Mouse (Mus musculus) cerebellum, adult 2 months (tissue): ENCODE results near the gene Ptpra.

Experiments
- CTCF ChIP-seq: fragments of 200-500 bp; IDR thresholded peaks from 2 replicates; pipeline ENCODE4 v1.5.1; 2011; ENCODE audit warnings: low read depth, mild to moderate bottlenecking, control low read depth, low read length, moderate library complexity, borderline replicate concordance; ENCODE audit not compliant: insufficient read depth
- POLR2A ChIP-seq: fragments of 200-500 bp; IDR thresholded peaks from 2 replicates; pipeline ENCODE4 v1.6.1; 2011; ENCODE audit warnings: low read length, control low read depth, borderline replicate concordance; ENCODE audit not compliant: insufficient read depth

GRCm38 (mm10) chr2:130558015-130558414 is 107.9 kb downstream of the Ptpra start:
- TF ChIP-seq POLR2A (no peak), CTCF (no peak)
